Mouse (Mus musculus) hindbrain, embryonic 12.5 days (tissue): ENCODE data around the gene Ric8b. TPM values are rescaled to one million over a fixed set of nuclear protein-coding genes. Genes with fewer than 3 reads are reported as not detected.

Experiments
- ATAC-seq: fragments of 200-750 bp; cut with Nextera tagmentation; 2 replicates; pipeline ENCODE4 v1.8.0; 2017; ENCODE audit warnings: moderate TSS enrichment; ENCODE audit not compliant: low FRiP score
- H3K27ac ChIP-seq: fragments of 300-500 bp; sonication (generic); 2 replicates; pipeline ENCODE4 v1.5.1; 2016; ENCODE audit warnings: mild to moderate bottlenecking
- H3K27me3 ChIP-seq: fragments of 300-500 bp; sonication (generic); 2 replicates; pipeline ENCODE4 v1.6.1; 2016; ENCODE audit warnings: mild to moderate bottlenecking
- H3K36me3 ChIP-seq: fragments of 300-500 bp; sonication (generic); 2 replicates; pipeline ENCODE4 v1.6.1; 2016; ENCODE audit warnings: mild to moderate bottlenecking
- H3K4me1 ChIP-seq: fragments of 300-500 bp; sonication (generic); 2 replicates; pipeline ENCODE4 v1.6.1; 2016
- H3K4me2 ChIP-seq: fragments of 300-500 bp; sonication (generic); replicated peaks from 2 replicates; pipeline ENCODE4 v1.6.1; 2016; ENCODE audit warnings: mild to moderate bottlenecking
- H3K4me3 ChIP-seq: fragments of 300-500 bp; sonication (generic); 2 replicates; pipeline ENCODE4 v1.5.1; 2016; ENCODE audit warnings: mild to moderate bottlenecking
- H3K9ac ChIP-seq: fragments of 300-500 bp; sonication (generic); 2 replicates; pipeline ENCODE4 v1.6.1; 2016; ENCODE audit warnings: mild to moderate bottlenecking, moderate library complexity
- H3K9me3 ChIP-seq: fragments of 300-500 bp; sonication (generic); replicated peaks from 2 replicates; pipeline ENCODE4 v1.6.1; 2016; ENCODE audit warnings: mild to moderate bottlenecking
- WGBS: fragments of 180-500 bp; shearing (Covaris S2); methylation state at CpG from one replicate; pipeline ENCODE4 v1.1.7; 2016; 5-methylcytosine and 5-hydroxymethylcytosine counted together
- polyA plus RNA-seq: library from polyadenylated mRNA; unstranded; fragments of >200 nt; fragmentation: Nextera tagmentation; extraction: Ambion mirVana; gene quantifications from 2 replicates; pipeline ENCODE4 v1.2.1, GENCODE M21; 2016

The Ric8b gene
- 42.4 and 44.9 TPM in 2 replicates for polyA plus RNA-seq

DNA sequence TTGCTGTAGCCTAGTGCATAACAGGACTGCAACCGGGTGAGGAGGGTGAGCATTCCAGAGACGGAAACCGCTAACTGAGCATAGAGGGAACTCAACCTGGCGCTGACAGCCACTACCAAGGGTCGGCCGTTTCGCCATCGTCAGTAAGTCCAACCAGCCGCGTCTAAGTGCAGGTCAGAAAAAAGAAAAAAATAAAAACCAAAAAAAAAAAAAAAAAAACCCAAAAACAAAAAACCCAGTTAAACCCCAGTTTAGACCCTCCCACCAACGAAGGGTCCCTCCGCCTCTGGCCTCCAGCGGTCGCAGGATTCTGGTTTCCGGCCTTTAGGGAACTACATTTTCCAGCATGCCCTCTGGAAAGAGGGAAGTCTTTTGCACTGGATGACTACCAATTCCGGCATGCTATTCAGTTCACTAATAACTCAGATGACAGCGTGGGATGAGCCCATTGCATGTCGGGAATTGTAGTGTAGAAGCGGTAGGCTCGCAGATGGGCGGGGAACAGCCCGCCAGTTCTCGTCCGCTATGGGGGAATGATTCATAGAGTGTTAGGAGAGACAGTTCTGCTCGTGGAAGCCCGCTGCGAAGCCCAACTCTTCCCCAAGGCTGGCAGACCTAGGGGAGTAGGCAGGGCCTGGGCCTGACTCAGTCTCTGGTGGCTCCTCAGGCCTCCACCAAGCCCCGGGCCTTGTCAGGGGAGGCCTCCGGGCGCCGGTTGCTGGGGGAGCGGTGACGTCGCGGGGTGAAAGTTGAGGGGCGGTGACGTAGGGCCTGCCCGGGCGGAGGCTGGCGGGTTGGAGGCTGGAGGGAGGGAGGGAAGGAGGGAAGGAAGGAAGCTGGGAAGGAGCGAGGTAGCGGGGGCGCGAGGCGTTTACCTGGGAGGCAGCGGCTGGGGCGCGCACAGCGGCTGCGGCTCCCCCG lies at the start of gene Ric8b:
Ric8b (plus strand) TSS at position 807 of the 921 bp plus-strand sequence.
- H3K4me3 ChIP-seq = peak within 1 kb of the TSS; percentile 88
- H3K27ac ChIP-seq = peak within 1 kb of the TSS; percentile 97
- H3K9ac ChIP-seq = peak within 1 kb of the TSS; percentile 85
- H3K9me3 ChIP-seq = no peaks in the 10 kb centered on the region
- ATAC-seq = peak; percentile 97
- peak within 1 kb of the TSS; percentile 61 for H3K4me2 ChIP-seq
- peaks cover 20% of the 10 kb centered on the region for H3K4me1 ChIP-seq
- H3K27me3 ChIP-seq = no peaks in the 10 kb centered on the region
- H3K36me3 ChIP-seq = no peaks in the 10 kb centered on the region
- under 1% methylated on average over 47 of the region's 51 CpGs for WGBS

DNA sequence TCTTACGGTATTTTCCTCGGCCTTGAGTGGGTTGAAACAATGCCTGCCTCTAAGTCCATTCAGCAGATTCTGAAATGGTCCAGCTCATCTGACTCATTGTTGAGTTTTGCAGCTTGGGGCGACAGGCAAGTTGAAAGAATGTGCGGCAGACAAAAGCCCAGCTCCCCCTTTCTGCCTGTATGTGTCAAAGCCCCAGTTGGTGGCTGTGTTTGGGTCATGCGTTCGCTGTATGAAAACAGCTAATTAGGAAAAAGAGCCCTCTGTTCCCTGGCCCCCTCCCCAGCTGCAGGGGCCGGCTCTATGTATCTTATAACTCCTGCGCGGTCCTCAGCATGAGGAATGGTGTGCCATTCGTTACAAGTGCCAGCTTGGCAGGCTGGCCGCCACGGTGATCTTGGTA lies 46.1 kb upstream of the Ric8b start:
- H3K27ac ChIP-seq = no peak overlapping the region
- ATAC-seq = peak; percentile 78
- H3K36me3 ChIP-seq = peaks cover 16% of the 10 kb centered on the region
- peaks cover 16% of the 10 kb centered on the region; the same call in 1 of the 2 replicates for H3K4me1 ChIP-seq
- H3K4me2 ChIP-seq = peak overlapping the region; percentile 17
- 20% methylated on average over 12 of the region's 12 CpGs for WGBS
- no peak overlapping the region for H3K9ac ChIP-seq
- no peak overlapping the region for H3K4me3 ChIP-seq
- no peaks in the 10 kb centered on the region for H3K9me3 ChIP-seq
- no peaks in the 10 kb centered on the region for H3K27me3 ChIP-seq

DNA sequence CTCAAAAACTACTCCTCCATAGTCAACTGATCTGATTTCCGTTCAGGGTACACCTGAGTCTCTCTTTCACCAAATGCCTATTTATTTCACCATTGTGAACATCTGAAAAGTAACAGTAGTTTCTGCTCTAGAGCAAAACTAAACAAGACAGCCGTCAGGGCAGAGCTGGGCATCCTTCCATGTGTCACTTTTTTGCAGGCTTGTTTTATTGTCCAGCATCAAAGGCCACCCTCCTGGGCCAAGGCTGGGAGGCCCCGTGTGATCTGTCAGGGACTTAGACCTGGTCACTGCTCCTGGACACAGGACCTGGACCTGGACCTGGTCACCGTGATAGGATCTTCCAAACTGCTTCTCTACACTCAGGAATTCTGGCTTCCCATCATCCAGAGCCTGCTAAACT lies 45.5 kb upstream of the Ric8b start:
- peaks cover 16% of the 10 kb centered on the region; the same call in 1 of the 2 replicates for H3K4me1 ChIP-seq
- no peak overlapping the region for H3K27ac ChIP-seq
- H3K9me3 ChIP-seq = no peaks in the 10 kb centered on the region
- no peak overlapping the region for H3K4me2 ChIP-seq
- H3K27me3 ChIP-seq = no peaks in the 10 kb centered on the region
- no peak overlapping the region for H3K4me3 ChIP-seq
- WGBS = 69% methylated on average over 4 of the region's 4 CpGs
- H3K36me3 ChIP-seq = peaks cover 12% of the 10 kb centered on the region
- H3K9ac ChIP-seq = no peak overlapping the region
- ATAC-seq = no peak

DNA sequence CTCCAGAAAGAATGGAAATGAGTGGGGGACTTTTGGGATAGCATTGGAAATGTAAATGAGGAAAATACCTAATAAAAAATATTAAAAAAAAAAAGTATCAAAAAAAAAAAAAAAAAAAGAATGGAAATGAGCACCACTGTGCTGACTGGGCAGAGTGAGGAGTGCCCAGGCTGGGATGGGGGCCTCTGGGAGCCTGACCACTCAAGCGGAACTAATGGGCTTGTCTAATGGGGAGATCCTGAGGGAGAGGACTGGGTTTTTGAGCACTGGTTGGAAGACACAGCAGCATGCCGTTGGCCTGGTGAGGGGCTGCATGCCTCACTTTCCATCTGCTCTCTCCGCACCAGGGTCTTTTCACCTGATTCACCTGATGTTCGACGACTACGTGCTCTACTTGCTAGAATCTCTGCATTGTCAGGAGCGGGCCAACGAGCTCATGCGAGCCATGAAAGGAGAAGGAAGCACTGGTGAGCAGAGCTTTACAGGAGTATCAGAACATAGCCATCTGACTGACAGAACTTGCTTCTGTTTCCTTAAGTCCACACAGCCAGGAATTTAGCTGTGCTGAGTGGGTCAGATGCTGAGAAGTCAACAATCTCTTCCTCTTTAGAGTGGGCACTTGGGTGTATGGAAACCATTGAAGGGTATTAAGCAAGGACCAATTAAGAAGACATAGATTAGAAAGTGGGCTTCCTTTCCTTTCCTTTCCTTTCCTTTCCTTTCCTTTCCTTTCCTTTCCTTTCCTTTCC lies 37.4 kb upstream of the Ric8b start:
- peak; percentile 80 for ATAC-seq
- no peak overlapping the region for H3K9ac ChIP-seq
- no peak overlapping the region for H3K27ac ChIP-seq
- H3K27me3 ChIP-seq = no peaks in the 10 kb centered on the region
- no peaks in the 10 kb centered on the region for H3K9me3 ChIP-seq
- H3K4me3 ChIP-seq = no peak overlapping the region
- H3K4me2 ChIP-seq = no peak overlapping the region
- peaks cover 4% of the 10 kb centered on the region; the same call in 1 of the 2 replicates for H3K4me1 ChIP-seq
- WGBS = 65% methylated on average over 9 of the region's 9 CpGs
- no peaks in the 10 kb centered on the region for H3K36me3 ChIP-seq

GRCm38 (mm10) chr10:84882528-84882927 lies 34.9 kb upstream of the Ric8b start:
- 0 out of 2 replicates have a peak, but pooled peaks cover 11% of the 10 kb centered on the region for H3K36me3 ChIP-seq
- H3K27me3 ChIP-seq = no peaks in the 10 kb centered on the region
- no peak overlapping the region for H3K4me3 ChIP-seq
- no peak overlapping the region for H3K9ac ChIP-seq
- H3K27ac ChIP-seq = no peak overlapping the region
- H3K4me1 ChIP-seq = peaks cover 4% of the 10 kb centered on the region; the same call in 1 of the 2 replicates
- WGBS = 87% methylated on average over 2 of the region's 2 CpGs
- no peaks in the 10 kb centered on the region for H3K9me3 ChIP-seq
- no peak for ATAC-seq
- H3K4me2 ChIP-seq = no peak overlapping the region

DNA sequence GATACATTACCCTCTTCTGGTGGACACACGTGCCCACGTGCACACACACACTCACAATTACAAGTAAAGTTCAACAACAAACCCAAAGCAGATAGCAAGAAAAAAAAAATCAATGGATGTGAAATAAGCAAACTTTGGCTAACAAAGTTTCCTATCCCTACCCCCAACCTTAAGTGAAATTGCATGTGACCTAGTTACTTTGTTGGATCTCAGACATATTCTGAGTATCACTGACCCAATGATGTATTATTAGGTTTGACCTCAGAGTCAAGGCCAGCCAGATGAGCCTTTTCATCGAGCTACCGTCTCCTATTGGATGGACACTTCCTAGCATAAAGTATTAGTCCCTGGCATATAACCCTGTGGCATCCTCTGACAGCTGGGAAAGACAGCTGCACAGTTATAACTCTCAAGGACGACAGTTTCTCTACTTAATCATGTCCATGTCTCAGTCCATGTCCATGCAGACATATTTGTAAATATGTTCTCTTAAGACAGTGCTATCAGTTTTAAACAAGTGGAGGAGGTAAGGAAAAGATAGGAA lies 32.0 kb upstream of the Ric8b start:
- Histone ChIP-seq H3K9me3 (no peaks in the 10 kb centered on the region), H3K9ac (no peak overlapping the region), H3K27me3 (no peaks in the 10 kb centered on the region), H3K36me3 (0 out of 2 replicates have a peak, but pooled peaks cover 11% of the 10 kb centered on the region), H3K4me2 (no peak overlapping the region), H3K4me3 (no peak overlapping the region), H3K27ac (no peak overlapping the region), H3K4me1 (peaks cover 3% of the 10 kb centered on the region; the same call in 1 of the 2 replicates)
- no peak for ATAC-seq
- 69% methylated on average over 5 of the region's 5 CpGs for WGBS

GRCm38 (mm10) chr10:84886221-84886627 lies 31.2 kb upstream of the Ric8b start:
- Histone ChIP-seq H3K27ac (no peak overlapping the region), H3K9me3 (no peaks in the 10 kb centered on the region), H3K9ac (no peak overlapping the region), H3K36me3 (0 out of 2 replicates have a peak, but pooled peaks cover 11% of the 10 kb centered on the region), H3K4me3 (no peak overlapping the region), H3K27me3 (no peaks in the 10 kb centered on the region), H3K4me1 (peaks cover 3% of the 10 kb centered on the region; the same call in 1 of the 2 replicates), H3K4me2 (no peak overlapping the region)
- WGBS = 46% methylated on average over 6 of the region's 6 CpGs
- ATAC-seq = no peak

DNA sequence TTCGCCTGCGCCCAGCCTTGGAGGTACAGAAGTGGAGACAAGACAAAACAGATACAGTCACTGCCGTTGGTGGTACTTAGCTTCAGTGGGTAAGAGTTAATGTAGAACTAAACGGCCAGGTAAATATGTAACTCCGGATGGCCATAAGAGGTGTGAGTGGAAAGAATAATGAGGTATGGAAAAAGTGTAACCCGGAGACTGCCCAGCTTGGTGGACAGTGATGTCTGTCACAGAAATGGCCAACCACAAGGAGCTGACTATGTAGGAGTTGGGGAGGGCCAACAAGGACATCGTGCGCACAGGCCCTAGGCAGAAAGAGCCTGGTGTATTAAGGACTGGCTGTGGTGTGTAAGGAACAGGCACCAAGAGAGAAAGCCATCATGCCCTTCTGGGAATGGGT lies 30.6 kb upstream of the Ric8b start:
- WGBS = 85% methylated on average over 8 of the region's 8 CpGs
- H3K9ac ChIP-seq = no peak overlapping the region
- no peak overlapping the region for H3K4me3 ChIP-seq
- no peak for ATAC-seq
- H3K27ac ChIP-seq = no peak overlapping the region
- H3K27me3 ChIP-seq = no peaks in the 10 kb centered on the region
- H3K36me3 ChIP-seq = 0 out of 2 replicates have a peak, but pooled peaks cover 11% of the 10 kb centered on the region
- no peaks in the 10 kb centered on the region for H3K9me3 ChIP-seq
- no peak overlapping the region for H3K4me2 ChIP-seq
- H3K4me1 ChIP-seq = peaks cover 3% of the 10 kb centered on the region; the same call in 1 of the 2 replicates

DNA sequence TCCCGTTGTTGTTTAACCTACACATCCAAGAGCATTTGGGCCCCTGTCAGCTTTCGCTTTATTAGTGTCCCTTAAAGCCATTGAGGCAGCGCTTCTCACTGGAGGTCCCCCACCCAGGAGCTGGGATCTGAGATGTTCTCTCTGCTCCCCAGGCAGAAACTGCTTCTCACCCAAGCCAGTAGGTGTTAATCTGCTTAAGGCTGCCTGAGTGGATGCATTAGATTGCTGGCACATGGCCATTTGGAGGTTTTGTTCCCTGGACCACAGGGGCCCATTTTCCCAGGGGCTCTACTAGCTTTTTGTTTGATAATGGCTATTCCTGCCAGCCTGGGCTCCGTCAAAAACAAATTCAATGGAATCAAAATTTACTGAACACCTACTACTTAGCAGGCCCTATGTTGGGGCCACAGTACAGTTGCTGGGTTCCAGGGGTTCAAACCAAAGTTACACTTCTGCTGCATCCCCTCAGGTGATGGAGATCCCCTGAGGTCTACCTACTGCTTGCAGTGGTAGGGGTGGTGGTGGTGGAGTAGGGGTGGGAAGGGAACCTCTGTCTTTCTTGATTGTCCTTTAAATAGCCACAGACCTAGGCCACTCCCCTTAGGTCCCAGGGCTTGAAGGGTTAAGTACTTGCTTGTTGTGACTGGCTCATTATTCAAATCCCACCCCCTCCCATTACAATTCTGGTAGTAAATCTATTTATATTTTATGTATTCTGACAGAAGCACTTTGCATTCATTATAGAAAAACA lies 28.1 kb upstream of the Ric8b start:
- no peak overlapping the region for H3K4me2 ChIP-seq
- no peak for ATAC-seq
- 0 out of 2 replicates have a peak overlapping the region, but pooled peaks have one; percentile 40 for H3K27ac ChIP-seq
- no peak overlapping the region for H3K9ac ChIP-seq
- peaks cover 3% of the 10 kb centered on the region; the same call in 1 of the 2 replicates for H3K4me1 ChIP-seq
- H3K27me3 ChIP-seq = no peaks in the 10 kb centered on the region
- H3K4me3 ChIP-seq = no peak overlapping the region
- H3K36me3 ChIP-seq = 0 out of 2 replicates have a peak, but pooled peaks cover 11% of the 10 kb centered on the region
- no peaks in the 10 kb centered on the region for H3K9me3 ChIP-seq
- 56% methylated on average over 4 of the region's 4 CpGs for WGBS

GRCm38 (mm10) chr10:84895810-84896358 lies 21.5 kb upstream of the Ric8b start:
- Histone ChIP-seq H3K9me3 (no peaks in the 10 kb centered on the region), H3K27ac (no peak overlapping the region), H3K4me2 (no peak overlapping the region), H3K27me3 (no peaks in the 10 kb centered on the region), H3K9ac (no peak overlapping the region), H3K4me3 (no peak overlapping the region), H3K36me3 (0 out of 2 replicates have a peak, but pooled peaks cover 21% of the 10 kb centered on the region), H3K4me1 (no peaks in the 10 kb centered on the region)
- ATAC-seq = no peak
- 91% methylated on average over 10 of the region's 10 CpGs for WGBS
